Mouse (Mus musculus): ENCODE data around the gene Rgp1.

DNA sequence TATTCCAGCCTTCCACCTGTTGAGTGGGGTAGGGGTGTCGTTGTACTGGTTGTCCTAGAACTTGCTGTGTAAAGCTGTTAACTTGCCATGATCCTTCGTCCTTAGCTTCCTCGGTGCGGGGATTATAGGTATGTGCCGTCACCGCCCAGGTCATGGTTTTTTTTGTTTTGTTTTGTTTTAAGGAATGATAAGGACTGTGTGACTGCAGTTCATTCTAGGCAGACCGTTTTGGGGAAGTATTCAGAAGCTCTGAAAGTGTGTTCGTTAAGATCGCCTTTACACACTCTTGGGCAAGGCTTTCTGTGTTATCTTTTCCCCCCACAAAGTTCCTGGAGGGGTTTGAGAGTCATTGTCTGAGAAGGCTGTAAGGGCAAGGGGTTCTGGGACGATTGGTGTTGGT, 34.0 kb downstream of the Rgp1 start:
- TF ChIP-seq CTCF (IDR thresholded peaks at IDR 0.05; ENCODE audit: low read depth, low read length): no peak
- no peak for TF ChIP-seq EP300 (IDR thresholded peaks at IDR 0.05; ENCODE audit: insufficient read depth, low read depth, low read length)
- TF ChIP-seq POLR2A (IDR thresholded peaks at IDR 0.05; ENCODE audit: insufficient read depth, low read length): no peak

Measured in ES-Bruce4 (cell line).